Mouse (Mus musculus): ENCODE data around the gene Snx7. TPM values are rescaled to one million over a fixed set of nuclear protein-coding genes. Genes with fewer than 3 reads are reported as not detected.

Snx7 gene
- total RNA-seq, 2 experiments from 2014 or later: 22.2 to 22.7 TPM

Small RNAs within 50 kb of the gene (microRNA-seq; reads per million reads assigned to microRNA genes)
- not detected for gene Gm24811
